In genomic region chr3:103809799-103810150, GRCm38 (mm10) we compare ENCODE assay signal across 8 mouse cellular contexts. TPM values are rescaled to one million over a fixed set of nuclear protein-coding genes. Genes with fewer than 3 reads are reported as not detected.
A peak's percentile ranks its signal among the peaks of the same experiment; 100 is the strongest.
DNase-seq lines count a peak whose midpoint lies in the region; ATAC-seq and TF ChIP-seq lines count a peak whose summit lies in the region.

No protein-coding gene starts in this region.

- CTCF ChIA-PET in Patski (lab: Charles Lee) = no interaction called here

- in situ Hi-C loops in Patski (cut with MboI; ENCODE audit: low pct_unique_long_range_greater_than_20kb) = no loop called here

- POLR2A ChIA-PET in Patski (lab: Charles Lee) = interaction anchor here (0.6 to 1.2 kb wide), 2 partner anchors 19 to 220 kb away, joined by 3 to 5 read pairs; no protein-coding TSS in a partner anchor

- 1% methylated on average over 14 of the region's 14 CpGs for WGBS in heart, embryonic 14.5 days
- WGBS in hindbrain, embryonic 11.5 days = 1% methylated on average over 14 of the region's 14 CpGs
- WGBS in midbrain, embryonic 10.5 days = under 1% methylated on average over 14 of the region's 14 CpGs

- H3K36me3 ChIP-seq in heart, embryonic 14.5 days (ENCODE audit: control insufficient read depth, insufficient read depth, low read length) = peaks cover 42% of the 10 kb centered on the region
- H3K36me3 ChIP-seq in hindbrain, embryonic 11.5 days (ENCODE audit: control insufficient read depth, insufficient read depth, low read length) = no peaks in the 10 kb centered on the region; the same call in 1 of the 2 replicates
- H3K36me3 ChIP-seq in midbrain, embryonic 10.5 days = peaks cover 44% of the 10 kb centered on the region

- no peak for DNase-seq in heart, adult 11 months
- DNase-seq in Patski (ENCODE audit: low read depth, low spot score) = no peak
- DNase-seq in hindbrain, embryonic 11.5 days (ENCODE audit: low spot score) = no peak
- DNase-seq in midbrain, embryonic 10.5 days (ENCODE audit: low spot score) = no peak
- no peak for DNase-seq in cerebellum, postnatal 25 days
- no peak for DNase-seq in yolk sac, embryonic 10.5 days (ENCODE audit: low spot score)
- DNase-seq in adrenal gland, postnatal 14 days = no peak

- peak overlapping the region; percentile 77 to 79 for H3K4me3 ChIP-seq in heart, embryonic 14.5 days (ENCODE audit: control insufficient read depth in 1 of 2, insufficient read depth in 1 of 2, low read depth in 1 of 2, low read length in 2 of 2)
- peak overlapping the region; percentile 51 for H3K4me3 ChIP-seq in hindbrain, embryonic 11.5 days (ENCODE audit: low read depth, low read length)
- H3K4me3 ChIP-seq in midbrain, embryonic 10.5 days = peak overlapping the region; percentile 64

- H3K9me3 ChIP-seq in heart, embryonic 14.5 days (ENCODE audit: control insufficient read depth, low read length) = no peaks in the 10 kb centered on the region
- no peaks in the 10 kb centered on the region for H3K9me3 ChIP-seq in hindbrain, embryonic 11.5 days (ENCODE audit: control insufficient read depth, low read length)
- H3K9me3 ChIP-seq in midbrain, embryonic 10.5 days (replicated peaks) = no peaks in the 10 kb centered on the region

- peak overlapping the region; percentile 83 for H3K9ac ChIP-seq in heart, embryonic 14.5 days (ENCODE audit: low read length)
- peak overlapping the region; percentile 88 for H3K9ac ChIP-seq in hindbrain, embryonic 11.5 days (ENCODE audit: low read depth, low read length)

- H3K27me3 ChIP-seq in heart, embryonic 14.5 days (ENCODE audit: control insufficient read depth, insufficient read depth, low read length) = no peaks in the 10 kb centered on the region
- no peaks in the 10 kb centered on the region for H3K27me3 ChIP-seq in Patski
- H3K27me3 ChIP-seq in hindbrain, embryonic 11.5 days (ENCODE audit: control insufficient read depth, insufficient read depth, low read length) = no peaks in the 10 kb centered on the region
- no peaks in the 10 kb centered on the region for H3K27me3 ChIP-seq in midbrain, embryonic 10.5 days (ENCODE audit: low read depth, poor library complexity, severe bottlenecking)

- peak; percentile 33 for ATAC-seq in heart, embryonic 14.5 days (ENCODE audit: insufficient number of reproducible peaks, insufficient read depth, low FRiP score, low read depth)
- ATAC-seq in Patski = peak; percentile 36
- ATAC-seq in hindbrain, embryonic 11.5 days (ENCODE audit: low FRiP score) = peak; percentile 72

- peak overlapping the region; percentile 88 to 89 for H3K27ac ChIP-seq in heart, embryonic 14.5 days (replicated peaks in 1 of 2; ENCODE audit: control insufficient read depth in 1 of 2, insufficient read depth in 1 of 2, low read depth in 2 of 2, low read length in 2 of 2)
- peak overlapping the region; percentile 83 for H3K27ac ChIP-seq in hindbrain, embryonic 11.5 days (ENCODE audit: low read depth, low read length)
- H3K27ac ChIP-seq in midbrain, embryonic 10.5 days (replicated peaks) = peak overlapping the region; percentile 93

- TF ChIP-seq CTCF in Patski (IDR thresholded peaks at IDR 0.05) = no peak

- peak overlapping the region; percentile 88 for H3K4me2 ChIP-seq in heart, embryonic 14.5 days (ENCODE audit: low read length)
- H3K4me2 ChIP-seq in hindbrain, embryonic 11.5 days (replicated peaks; ENCODE audit: low read depth, low read length) = peak overlapping the region; percentile 62

- peaks cover 0 to 11% of the 10 kb centered on the region in 2 experiments; a peak in 3 of 4 replicates for H3K4me1 ChIP-seq in heart, embryonic 14.5 days (ENCODE audit: control insufficient read depth in 2 of 2, insufficient read depth in 2 of 2, low read length in 2 of 2)
- no peaks in the 10 kb centered on the region for H3K4me1 ChIP-seq in hindbrain, embryonic 11.5 days (replicated peaks; ENCODE audit: control insufficient read depth, insufficient read depth, low read length)
- H3K4me1 ChIP-seq in midbrain, embryonic 10.5 days = peaks cover 19% of the 10 kb centered on the region

RNA-seq across cellular contexts. Expression of gene Gm43064, which starts 0.4 kb away (rescaled TPM):
- 0.39 TPM in 1 of 2 replicates, not detected in the other for polyA plus RNA-seq in heart, embryonic 14.5 days (2014; fragmentation: Nextera tagmentation; extraction: Ambion mirVana)
- polyA plus RNA-seq in Patski (2021) = 0.55 TPM
- polyA plus RNA-seq in hindbrain, embryonic 11.5 days (2014; fragmentation: Nextera tagmentation; extraction: Ambion mirVana) = 0.14 and 0.37 TPM in 2 replicates
- polyA plus RNA-seq in midbrain, embryonic 10.5 days (2016; fragmentation: Nextera tagmentation; extraction: Ambion mirVana) = 0.22 TPM in 2 replicates
- total RNA-seq in adrenal gland, postnatal 14 days (2021) = 0.23 TPM in 1 of 2 replicates, not detected in the other

RNA-seq across cellular contexts. Expression of gene Ap4b1, which starts 0.5 kb away (rescaled TPM):
- polyA plus RNA-seq in heart, embryonic 14.5 days (2014; fragmentation: Nextera tagmentation; extraction: Ambion mirVana) = 16.6 and 18.9 TPM in 2 replicates
- polyA plus RNA-seq in Patski (2021) = 25.7 TPM
- 24.7 and 25.2 TPM in 2 replicates for polyA plus RNA-seq in hindbrain, embryonic 11.5 days (2014; fragmentation: Nextera tagmentation; extraction: Ambion mirVana)
- polyA plus RNA-seq in midbrain, embryonic 10.5 days (2016; fragmentation: Nextera tagmentation; extraction: Ambion mirVana) = 21.1 and 23.3 TPM in 2 replicates
- total RNA-seq in adrenal gland, postnatal 14 days (2021) = 17.2 and 29.1 TPM in 2 replicates

RNA-seq across cellular contexts. Expression of gene Dclre1b, which starts 0.5 kb away (rescaled TPM):
- 19.8 and 23.6 TPM in 2 replicates for polyA plus RNA-seq in heart, embryonic 14.5 days (2014; fragmentation: Nextera tagmentation; extraction: Ambion mirVana)
- 12.0 TPM for polyA plus RNA-seq in Patski (2021)
- 31.4 and 40.3 TPM in 2 replicates for polyA plus RNA-seq in hindbrain, embryonic 11.5 days (2014; fragmentation: Nextera tagmentation; extraction: Ambion mirVana)
- polyA plus RNA-seq in midbrain, embryonic 10.5 days (2016; fragmentation: Nextera tagmentation; extraction: Ambion mirVana) = 34.8 and 40.8 TPM in 2 replicates
- total RNA-seq in adrenal gland, postnatal 14 days (2021) = 16.6 and 21.9 TPM in 2 replicates

RNA-seq across cellular contexts. Expression of gene Hipk1, which starts 18.4 kb away (rescaled TPM):
- polyA plus RNA-seq in heart, embryonic 14.5 days (2014; fragmentation: Nextera tagmentation; extraction: Ambion mirVana) = 14.4 and 15.3 TPM in 2 replicates
- 80.5 TPM for polyA plus RNA-seq in Patski (2021)
- 14.9 and 17.4 TPM in 2 replicates for polyA plus RNA-seq in hindbrain, embryonic 11.5 days (2014; fragmentation: Nextera tagmentation; extraction: Ambion mirVana)
- 9.9 and 10.8 TPM in 2 replicates for polyA plus RNA-seq in midbrain, embryonic 10.5 days (2016; fragmentation: Nextera tagmentation; extraction: Ambion mirVana)
- 149 and 198 TPM in 2 replicates for total RNA-seq in adrenal gland, postnatal 14 days (2021)

RNA-seq across cellular contexts. Expression of gene Bcl2l15, which starts 22.6 kb away (rescaled TPM):
- polyA plus RNA-seq in heart, embryonic 14.5 days (2014; fragmentation: Nextera tagmentation; extraction: Ambion mirVana) = 0.23 and 0.31 TPM in 2 replicates
- polyA plus RNA-seq in Patski (2021) = 0.35 TPM
- polyA plus RNA-seq in hindbrain, embryonic 11.5 days (2014; fragmentation: Nextera tagmentation; extraction: Ambion mirVana) = 0.18 and 0.65 TPM in 2 replicates
- 0.21 TPM in 1 of 2 replicates, not detected in the other for polyA plus RNA-seq in midbrain, embryonic 10.5 days (2016; fragmentation: Nextera tagmentation; extraction: Ambion mirVana)
- total RNA-seq in adrenal gland, postnatal 14 days (2021) = 0.52 and 0.56 TPM in 2 replicates
